Mouse (Mus musculus) cerebellum, adult 2 months (tissue): Measurements from ENCODE around the gene Ak4.

ENCODE experiments used
- CTCF ChIP-seq: fragments of 200-500 bp; IDR thresholded peaks from 2 replicates; pipeline ENCODE4 v1.5.1; 2011; ENCODE audit warnings: low read depth, mild to moderate bottlenecking, control low read depth, low read length, moderate library complexity, borderline replicate concordance; ENCODE audit not compliant: insufficient read depth
- POLR2A ChIP-seq: fragments of 200-500 bp; IDR thresholded peaks from 2 replicates; pipeline ENCODE4 v1.6.1; 2011; ENCODE audit warnings: low read length, control low read depth, borderline replicate concordance; ENCODE audit not compliant: insufficient read depth

DNA sequence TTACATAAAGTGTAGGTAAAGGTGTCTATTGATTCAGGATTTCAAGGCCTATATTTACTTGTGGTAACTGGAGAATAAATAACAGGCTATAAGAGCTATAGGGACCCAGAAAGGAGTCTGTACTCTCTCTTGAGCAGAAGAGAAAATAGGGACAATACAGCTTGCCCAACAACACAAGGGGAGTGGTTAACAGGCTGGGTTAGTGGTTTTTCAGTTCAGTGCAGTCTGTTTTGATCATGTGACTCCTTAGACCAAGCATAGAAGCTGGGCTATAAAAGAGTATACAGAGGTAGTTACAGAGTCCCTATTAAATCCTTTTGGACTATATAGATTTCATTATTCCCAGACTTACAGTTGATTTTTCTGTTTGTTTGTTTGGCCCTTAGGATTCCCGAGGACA lies 41.0 kb downstream of the Ak4 start:
- TF ChIP-seq POLR2A: no peak
- no peak for TF ChIP-seq CTCF
